Comparison of ENCODE assay signal across 8 mouse cellular contexts in the genomic region with DNA sequence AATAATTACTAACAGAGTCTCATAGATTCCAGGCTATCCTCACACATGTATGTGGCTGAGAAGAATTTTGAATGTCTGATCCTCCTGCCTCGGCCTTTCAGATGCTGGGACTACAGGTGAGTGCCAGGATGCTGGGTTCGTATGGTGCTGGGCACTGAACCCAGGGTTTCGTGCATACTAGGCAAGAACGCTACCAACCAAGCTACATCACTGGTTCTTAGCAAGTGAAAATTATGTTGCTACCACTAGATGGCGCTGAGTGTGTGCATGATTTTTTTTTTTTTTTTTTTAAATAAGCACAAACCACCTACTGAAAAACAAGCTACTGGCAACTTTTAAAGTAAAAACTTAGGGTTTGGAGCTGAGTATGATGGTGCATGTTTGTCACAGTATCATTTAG. TPM values are rescaled to one million over a fixed set of nuclear protein-coding genes. Genes with fewer than 3 reads are reported as not detected.
DNase-seq lines count a peak whose midpoint lies in the region; ATAC-seq and TF ChIP-seq lines count a peak whose summit lies in the region.

No protein-coding gene starts in this region.

- DNase-seq in frontal cortex, postnatal 14 days (ENCODE audit: low spot score in 2 of 2) = no peak
- peak; percentile 11 for DNase-seq in urinary bladder, postnatal 14 days (ENCODE audit: low spot score)
- no peak for DNase-seq in urinary bladder, postnatal 10 days (ENCODE audit: low spot score)
- DNase-seq in embryo, embryonic 10 days (ENCODE audit: low spot score) = peak; percentile 85
- peak; percentile 86 for DNase-seq in kidney, postnatal 0 days (ENCODE audit: low spot score)
- peak; percentile 53 for DNase-seq in lung, postnatal 25 days (ENCODE audit: low spot score)
- DNase-seq in stomach, postnatal 0 days (ENCODE audit: low spot score) = no peak

- ATAC-seq in frontal cortex, adult (ENCODE audit: low TSS enrichment) = 0 out of 2 replicates have a peak, but pooled peaks have one; percentile 67
- peak; percentile 78; the same call in 1 of the 2 replicates for ATAC-seq in kidney, postnatal 0 days (replicated peaks; ENCODE audit: low FRiP score, low read depth)
- no peak for ATAC-seq in stomach, postnatal 0 days (ENCODE audit: low FRiP score, low TSS enrichment)

- WGBS in kidney, postnatal 0 days = 4% methylated on average over 5 of the region's 5 CpGs
- whole genome bisulfite sequencing in stomach, postnatal 0 days = 3% methylated on average over 5 of the region's 5 CpGs

- no peak for TF ChIP-seq EP300 in stomach, postnatal 0 days (optimal IDR thresholded peaks at IDR 0.05)

- H3K27ac ChIP-seq in kidney, postnatal 0 days = no peak overlapping the region
- H3K27ac ChIP-seq in stomach, postnatal 0 days (replicated peaks) = no peak overlapping the region

- no peaks in the 10 kb centered on the region for H3K36me3 ChIP-seq in kidney, postnatal 0 days (ENCODE audit: insufficient read depth, low read length)
- no peaks in the 10 kb centered on the region for H3K36me3 ChIP-seq in stomach, postnatal 0 days (ENCODE audit: control insufficient read depth, insufficient read depth, low read length)

- no peaks in the 10 kb centered on the region for H3K4me1 ChIP-seq in kidney, postnatal 0 days (replicated peaks; ENCODE audit: insufficient read depth, low read length)
- no peaks in the 10 kb centered on the region for H3K4me1 ChIP-seq in stomach, postnatal 0 days (replicated peaks; ENCODE audit: control insufficient read depth, insufficient read depth)

- no peak overlapping the region for H3K4me2 ChIP-seq in kidney, postnatal 0 days (ENCODE audit: low read length)
- no peak overlapping the region for H3K4me2 ChIP-seq in stomach, postnatal 0 days (replicated peaks; ENCODE audit: low read depth)

- H3K27me3 ChIP-seq in kidney, postnatal 0 days (ENCODE audit: insufficient read depth, low read length) = no peaks in the 10 kb centered on the region
- H3K27me3 ChIP-seq in stomach, postnatal 0 days (ENCODE audit: control insufficient read depth, insufficient read depth, low read length) = no peaks in the 10 kb centered on the region

- TF ChIP-seq CTCF in kidney, postnatal 0 days (IDR thresholded peaks at IDR 0.05; ENCODE audit: low read depth) = peak; percentile 81
- TF ChIP-seq CTCF in stomach, postnatal 0 days (IDR thresholded peaks at IDR 0.05; ENCODE audit: low read depth) = peak; percentile 85

- no peak overlapping the region for H3K4me3 ChIP-seq in kidney, postnatal 0 days (replicated peaks; ENCODE audit: low read depth, low read length)
- H3K4me3 ChIP-seq in stomach, postnatal 0 days (ENCODE audit: low read depth, low read length) = no peak overlapping the region

- H3K9me3 ChIP-seq in kidney, postnatal 0 days (replicated peaks; ENCODE audit: low read length) = no peaks in the 10 kb centered on the region
- H3K9me3 ChIP-seq in stomach, postnatal 0 days (ENCODE audit: control insufficient read depth, low read length) = no peaks in the 10 kb centered on the region

- no peak overlapping the region for H3K9ac ChIP-seq in kidney, postnatal 0 days (ENCODE audit: low read depth, low read length)
- H3K9ac ChIP-seq in stomach, postnatal 0 days (ENCODE audit: low read length) = no peak overlapping the region

RNA-seq across cellular contexts. Expression of gene Gnpnat1, which starts 18.5 kb away (rescaled TPM):
- polyA plus RNA-seq in kidney, postnatal 0 days (2015; fragmentation: Nextera tagmentation; extraction: Ambion mirVana) = 79.0 and 83.3 TPM in 2 replicates
- polyA plus RNA-seq in stomach, postnatal 0 days (2015; fragmentation: Nextera tagmentation; extraction: Ambion mirVana) = 44.3 and 45.3 TPM in 2 replicates

Comparison
In these comparisons a context has a peak if more than half of its experiments do, and no peak if none do; other contexts are left out.
1. DNase-seq: peak in urinary bladder, postnatal 14 days (single experiment), embryo, embryonic 10 days (single experiment), kidney, postnatal 0 days (single experiment) and lung, postnatal 25 days (single experiment); none in frontal cortex, postnatal 14 days (0 of 2), urinary bladder, postnatal 10 days (single experiment) and stomach, postnatal 0 days (single experiment).